Mouse (Mus musculus) embryonic facial prominence, embryonic 14.5 days (tissue): ENCODE results near the gene Mrpl18. TPM values are rescaled to one million over a fixed set of nuclear protein-coding genes. Genes with fewer than 3 reads are reported as not detected.
A peak's percentile ranks its signal among the peaks of the same experiment; 100 is the strongest.

Experiments
- ATAC-seq: fragments of 200-750 bp; cut with Nextera tagmentation; 2 replicates; pipeline ENCODE4 v1.8.0; 2017; ENCODE audit warnings: low read depth, moderate number of reproducible peaks, moderate TSS enrichment
- DNase-seq: peaks from one replicate; pipeline ENCODE4 v3.0.0-alpha.2; 2015; ENCODE audit warnings: low spot score
- H3K27ac ChIP-seq: fragments of 300-500 bp; sonication (generic); replicated peaks from 2 replicates; pipeline ENCODE4 v1.5.1; 2014; ENCODE audit warnings: low read depth, mild to moderate bottlenecking, low read length, moderate library complexity
- H3K27me3 ChIP-seq: fragments of 300-500 bp; sonication (generic); replicated peaks from 2 replicates; pipeline ENCODE4 v1.6.1; 2014; ENCODE audit warnings: low read length; ENCODE audit not compliant: control insufficient read depth, insufficient read depth
- H3K36me3 ChIP-seq: fragments of 300-500 bp; sonication (generic); 2 replicates; pipeline ENCODE4 v1.6.1; 2014; ENCODE audit warnings: low read length, mixed read lengths; ENCODE audit not compliant: control insufficient read depth, insufficient read depth
- H3K4me1 ChIP-seq: fragments of 300-500 bp; sonication (generic); 2 replicates; pipeline ENCODE4 v1.6.1; 2014; ENCODE audit warnings: antibody characterized with exemption, low read length; ENCODE audit not compliant: control insufficient read depth, insufficient read depth
- H3K4me2 ChIP-seq: fragments of 300-500 bp; sonication (generic); 2 replicates; pipeline ENCODE4 v1.6.1; 2014; ENCODE audit warnings: low read depth, mild to moderate bottlenecking, low read length, moderate library complexity, mixed read lengths
- H3K4me3 ChIP-seq: fragments of 300-500 bp; sonication (generic); 2 replicates; pipeline ENCODE4 v1.5.1; 2014; ENCODE audit warnings: low read depth, mild to moderate bottlenecking, low read length
- H3K9ac ChIP-seq: fragments of 300-500 bp; sonication (generic); 2 replicates; pipeline ENCODE4 v1.6.1; 2014; ENCODE audit warnings: low read depth, mild to moderate bottlenecking, low read length, moderate library complexity, mixed read lengths
- H3K9me3 ChIP-seq: fragments of 300-500 bp; sonication (generic); 2 replicates; pipeline ENCODE4 v1.6.1; 2016; ENCODE audit warnings: low read length; ENCODE audit not compliant: control insufficient read depth
- WGBS: fragments of 180-500 bp; shearing (Covaris S2); extraction: QIAGEN DNeasy Blood & Tissue Kit; methylation state at CpG from one replicate; pipeline ENCODE4 v1.1.7; 2014; 5-methylcytosine and 5-hydroxymethylcytosine counted together
- polyA plus RNA-seq: library from polyadenylated mRNA; unstranded; fragments of >200 nt; fragmentation: Nextera tagmentation; extraction: Ambion mirVana; gene quantifications from 2 replicates; pipeline ENCODE4 v1.2.1, GENCODE M21; 2014

Mrpl18 gene
- polyA plus RNA-seq, 1 experiment from 2014 or later: 123 TPM

DNA sequence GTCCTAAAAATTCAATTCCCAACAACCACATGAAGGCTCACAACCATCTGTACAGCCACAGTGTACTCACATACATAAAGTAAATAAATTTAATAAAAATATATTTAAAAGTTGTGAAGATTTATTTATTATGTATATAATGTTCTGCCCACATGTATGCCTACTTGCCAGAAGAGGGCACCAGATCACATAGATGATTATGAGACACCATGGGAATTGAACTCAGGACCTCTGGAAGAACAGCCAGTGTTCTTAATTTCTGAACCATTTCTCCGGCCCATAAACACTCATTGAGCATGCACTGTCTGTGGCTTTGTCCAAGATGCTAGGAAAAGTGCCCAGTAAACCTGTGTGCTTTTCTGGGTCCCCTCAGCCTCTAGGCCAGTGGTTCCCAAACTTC lies 34.9 kb downstream of the Mrpl18 start:
- no peaks in the 10 kb centered on the region for H3K9me3 ChIP-seq
- no peaks in the 10 kb centered on the region for H3K27me3 ChIP-seq
- 90% methylated on average over 1 of the region's 1 CpGs for WGBS
- no peaks in the 10 kb centered on the region for H3K36me3 ChIP-seq
- no peak overlapping the region for H3K9ac ChIP-seq
- no peak overlapping the region for H3K27ac ChIP-seq
- no peak overlapping the region for H3K4me2 ChIP-seq
- no peak overlapping the region for H3K4me3 ChIP-seq
- ATAC-seq (no peak), DNase-seq (no peak)
- H3K4me1 ChIP-seq: no peaks in the 10 kb centered on the region

DNA sequence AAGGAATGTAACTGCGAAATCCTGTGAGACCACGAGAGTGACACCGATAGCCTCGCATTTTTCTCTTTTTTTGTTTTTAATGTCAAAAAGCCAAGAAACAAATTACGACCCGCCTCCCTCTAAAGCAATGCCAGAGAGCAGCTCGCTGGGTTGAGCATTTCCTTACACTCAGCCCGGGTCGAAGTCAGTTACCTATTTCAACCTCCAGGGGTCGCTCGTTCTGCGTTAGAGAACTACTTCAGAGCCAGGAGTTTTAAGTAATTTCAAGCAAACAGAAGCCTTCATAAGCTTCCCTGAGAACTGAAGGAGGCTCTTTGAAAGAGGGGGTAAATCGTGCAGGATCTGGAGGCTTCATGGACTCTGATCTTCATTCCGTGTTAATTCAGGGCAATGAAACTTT lies 36.0 kb downstream of the Mrpl18 start:
- no peaks in the 10 kb centered on the region for H3K36me3 ChIP-seq
- no peak overlapping the region for H3K9ac ChIP-seq
- no peaks in the 10 kb centered on the region for H3K9me3 ChIP-seq
- ATAC-seq (peak; percentile 85), DNase-seq (peak; percentile 93)
- 0 out of 2 replicates have a peak overlapping the region, but pooled peaks have one; percentile 4 for H3K4me3 ChIP-seq
- H3K27me3 ChIP-seq: no peaks in the 10 kb centered on the region
- no peaks in the 10 kb centered on the region for H3K4me1 ChIP-seq
- 1% methylated on average over 14 of the region's 14 CpGs for WGBS
- H3K27ac ChIP-seq: no peak overlapping the region
- peak overlapping the region; percentile 44 for H3K4me2 ChIP-seq

- Histone ChIP-seq H3K4me2 (no peak within 1 kb of the TSS), H3K9ac (no peak within 1 kb of the TSS), H3K4me3 (no peak within 1 kb of the TSS), H3K36me3 (no peaks in the 10 kb centered on the region), H3K27ac (no peak within 1 kb of the TSS; the same call in 1 of the 2 replicates), H3K9me3 (no peaks in the 10 kb centered on the region), H3K27me3 (no peaks in the 10 kb centered on the region), H3K4me1 (peaks cover 16% of the 10 kb centered on the region; the same call in 1 of the 2 replicates)
- WGBS: 67% methylated on average over 5 of the region's 5 CpGs
- DNase-seq (no peak), ATAC-seq (no peak)
Observed at GRCm38 (mm10) chr17:12875734-12876133, 40.4 kb downstream of the Mrpl18 start, which contains the start of gene Mrgprh. Mrgprh (plus strand) TSS chr17:12876034.

DNA sequence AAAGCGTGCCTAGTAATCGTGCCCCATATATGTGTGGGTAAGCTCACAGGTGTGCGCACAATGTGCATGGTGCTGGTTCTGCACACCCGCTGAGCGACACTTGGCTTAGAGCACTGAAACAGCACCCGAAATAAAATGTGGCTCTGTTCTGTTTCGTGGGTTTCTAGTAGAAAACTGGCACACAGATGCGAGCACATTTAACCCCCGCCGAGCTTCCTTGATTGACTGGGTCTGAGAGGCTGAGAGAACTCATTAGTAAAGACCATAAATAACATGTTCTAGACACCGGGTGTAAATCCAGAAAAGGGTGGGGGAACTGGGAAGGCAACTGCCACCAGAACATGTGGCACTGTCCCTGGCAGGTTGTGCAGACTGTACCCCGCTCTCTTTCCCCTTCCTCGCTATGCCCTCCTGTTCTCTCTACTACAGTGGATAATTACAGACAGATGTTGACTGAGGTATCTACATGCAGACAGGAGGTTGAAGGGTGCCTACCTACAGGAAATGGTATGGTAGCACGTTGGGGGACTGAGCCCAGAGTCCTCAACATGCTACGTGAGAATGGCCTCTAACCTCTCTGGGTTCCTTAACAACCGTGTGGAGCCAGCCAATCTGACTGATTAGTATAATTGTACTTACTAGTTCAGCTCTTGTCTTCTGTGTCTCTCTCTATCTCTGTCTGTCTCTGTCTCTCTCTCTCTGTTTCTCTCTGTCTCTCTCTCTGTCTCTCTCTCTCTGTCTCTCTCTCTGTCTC lies 43.7 kb downstream of the Mrpl18 start:
- Histone ChIP-seq H3K4me3 (no peak overlapping the region), H3K4me2 (peak overlapping the region; percentile 4; the same call in 1 of the 2 replicates), H3K9ac (no peak overlapping the region), H3K4me1 (peaks cover 27% of the 10 kb centered on the region; the same call in 1 of the 2 replicates), H3K9me3 (no peaks in the 10 kb centered on the region), H3K36me3 (no peaks in the 10 kb centered on the region), H3K27me3 (no peaks in the 10 kb centered on the region), H3K27ac (no peak overlapping the region)
- WGBS: 42% methylated on average over 16 of the region's 16 CpGs
- no peak for DNase-seq
- ATAC-seq: no peak

GRCm38 (mm10) chr17:12868640-12869039 lies 47.5 kb downstream of the Mrpl18 start:
- Histone ChIP-seq H3K36me3 (no peaks in the 10 kb centered on the region), H3K27ac (peak overlapping the region; percentile 67; the same call in 1 of the 2 replicates), H3K4me3 (no peak overlapping the region), H3K4me1 (peaks cover 27% of the 10 kb centered on the region; the same call in 1 of the 2 replicates), H3K27me3 (no peaks in the 10 kb centered on the region), H3K9me3 (no peaks in the 10 kb centered on the region), H3K9ac (no peak overlapping the region), H3K4me2 (no peak overlapping the region)
- 10% methylated on average over 4 of the region's 4 CpGs for WGBS
- DNase-seq: peak; percentile 85
- peak; percentile 56 for ATAC-seq

- Histone ChIP-seq H3K36me3 (no peaks in the 10 kb centered on the region), H3K27ac (peak within 1 kb of the TSS; percentile 67), H3K9me3 (no peaks in the 10 kb centered on the region), H3K9ac (no peak within 1 kb of the TSS), H3K27me3 (no peaks in the 10 kb centered on the region), H3K4me1 (peaks cover 24% of the 10 kb centered on the region; the same call in 1 of the 2 replicates), H3K4me3 (no peak within 1 kb of the TSS), H3K4me2 (no peak within 1 kb of the TSS)
- no peak for DNase-seq
- ATAC-seq: peak; percentile 9; the same call in 1 of the 2 replicates
- 20% methylated on average over 2 of the region's 2 CpGs for WGBS
Observed at GRCm38 (mm10) chr17:12868043-12868442, 48.1 kb downstream of the Mrpl18 start, which contains the start of gene Mas1. Mas1 (minus strand) TSS chr17:12868143.

DNA sequence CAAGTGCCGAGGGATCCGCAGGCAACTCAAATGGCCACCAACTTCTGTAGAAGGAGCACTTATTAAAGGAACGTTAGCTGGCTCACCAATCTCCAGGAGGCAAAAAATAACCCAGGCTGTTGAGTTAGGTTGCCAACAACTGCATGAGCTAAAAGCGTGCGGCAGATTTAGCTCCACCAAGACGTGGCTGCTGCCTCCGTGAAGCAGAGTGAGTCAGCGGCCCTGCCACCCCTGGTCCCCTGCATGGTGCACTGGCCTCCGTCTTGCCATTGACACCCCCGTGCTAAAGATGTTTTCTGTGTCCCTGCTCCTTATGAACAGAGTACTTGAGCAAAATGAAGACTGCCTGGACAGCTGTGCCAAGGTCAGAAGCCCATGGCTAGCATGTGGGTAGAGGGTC lies 49.3 kb downstream of the Mrpl18 start:
- H3K27ac ChIP-seq: no peak overlapping the region
- 80% methylated on average over 10 of the region's 10 CpGs for WGBS
- no peak for ATAC-seq

DNA sequence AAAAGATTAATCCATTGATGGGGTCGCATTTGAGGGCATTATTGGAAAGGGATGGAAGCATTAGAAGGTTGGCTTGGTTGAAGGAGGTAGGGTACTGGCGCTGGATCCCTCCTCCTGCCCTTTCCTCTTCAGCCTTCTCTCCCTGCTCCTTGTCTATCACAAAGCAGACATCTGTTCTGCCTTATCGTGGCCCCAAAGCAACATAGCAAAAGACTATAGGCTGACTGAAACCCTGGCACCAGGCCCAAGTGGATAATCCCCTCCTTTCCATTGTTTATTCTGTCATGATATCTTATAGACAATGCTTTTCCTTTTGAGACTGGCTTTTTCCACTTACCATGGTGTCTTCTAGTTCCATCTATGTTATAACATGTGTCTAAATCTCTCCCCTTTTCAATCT lies 50.7 kb downstream of the Mrpl18 start:
- ATAC-seq: no peak
- Histone ChIP-seq H3K4me3 (no peak overlapping the region), H3K27me3 (no peaks in the 10 kb centered on the region), H3K27ac (no peak overlapping the region), H3K36me3 (no peaks in the 10 kb centered on the region), H3K4me2 (no peak overlapping the region), H3K9ac (no peak overlapping the region), H3K4me1 (peaks cover 11% of the 10 kb centered on the region; the same call in 1 of the 2 replicates), H3K9me3 (no peaks in the 10 kb centered on the region)
- DNase-seq: peak; percentile 57
- 63% methylated on average over 3 of the region's 3 CpGs for WGBS

More for the DNA sequence above, 49.3 kb downstream of the Mrpl18 start:
- Histone ChIP-seq H3K9me3 (no peaks in the 10 kb centered on the region), H3K4me3 (no peak overlapping the region), H3K9ac (no peak overlapping the region), H3K4me2 (no peak overlapping the region), H3K36me3 (no peaks in the 10 kb centered on the region), H3K4me1 (peaks cover 15% of the 10 kb centered on the region; the same call in 1 of the 2 replicates), H3K27me3 (no peaks in the 10 kb centered on the region)
- DNase-seq: no peak
